Comparison of ENCODE assay signal across 14 mouse cellular contexts in genomic region chr7:118304338-118304737, GRCm38 (mm10).
DNase-seq lines count a peak whose midpoint lies in the region; ATAC-seq and TF ChIP-seq lines count a peak whose summit lies in the region.
"Had no signal": no experiment of that assay in that cellular context is flagged by ENCODE, and none has a peak within 500 bp of the region (broad histone marks: within the 10 kb centered on the region; RNA-seq: fewer than 3 reads in every experiment).

No protein-coding gene starts in this region.

- no peaks in the 10 kb centered on the region for H3K79me2 ChIP-seq in liver, adult 2 months (ENCODE audit: control insufficient read depth, insufficient read depth, low read length)

- WGBS in liver, adult 2 months: 44% methylated on average over 2 of the region's 2 CpGs
- WGBS in liver, embryonic 12.5 days (ENCODE audit: insufficient replicate concordance): 39% methylated on average over 2 of the region's 2 CpGs

- H3K4me1 ChIP-seq in liver, adult 2 months (ENCODE audit: control insufficient read depth, insufficient read depth, low read length): no peaks in the 10 kb centered on the region
- H3K4me1 ChIP-seq in liver, embryonic 12.5 days: no peaks in the 10 kb centered on the region
- H3K4me1 ChIP-seq: forebrain, embryonic 13.5 days; heart, embryonic 12.5 days; heart, embryonic 15.5 days; hindbrain, embryonic 15.5 days had no signal

- ATAC-seq in liver, embryonic 12.5 days: no peak
- ATAC-seq in megakaryocyte, adult 5-6 weeks (ENCODE audit: poor library complexity, severe bottlenecking): 0 out of 2 replicates have a peak, but pooled peaks have one; percentile 6
- ATAC-seq: intestine, postnatal 0 days; Patski had no signal

- H3K4me2 ChIP-seq in liver, embryonic 12.5 days: no peak overlapping the region
- H3K4me2 ChIP-seq: forebrain, embryonic 13.5 days; heart, embryonic 15.5 days had no signal

- DNase-seq in liver, adult 2 months (ENCODE audit: extremely low read depth, low read depth, low spot score): peak; percentile 61
- DNase-seq in 416B (ENCODE audit: low read depth): peak; percentile 9
- DNase-seq in NIH3T3 (ENCODE audit: low read depth): peak; percentile 68
- DNase-seq in heart, postnatal 4 days: no peak
- no peak for DNase-seq in cerebellum, postnatal 36 days

- no peaks in the 10 kb centered on the region for H3K9me3 ChIP-seq in liver, embryonic 12.5 days (replicated peaks)
- H3K9me3 ChIP-seq: forebrain, embryonic 10.5 days; forebrain, embryonic 13.5 days; heart, embryonic 12.5 days; heart, embryonic 15.5 days; hindbrain, embryonic 15.5 days had no signal

- no peaks in the 10 kb centered on the region for H3K36me3 ChIP-seq in liver, adult 2 months (ENCODE audit: control insufficient read depth, insufficient read depth, low read length)
- no peaks in the 10 kb centered on the region for H3K36me3 ChIP-seq in liver, embryonic 12.5 days
- H3K36me3 ChIP-seq: forebrain, embryonic 10.5 days; heart, embryonic 12.5 days; heart, embryonic 15.5 days; hindbrain, embryonic 15.5 days had no signal

- no peak for TF ChIP-seq CTCF in liver, adult 2 months (IDR thresholded peaks at IDR 0.05; ENCODE audit: low read depth, low read length)

- no peak overlapping the region for H3K9ac ChIP-seq in liver, adult 2 months (ENCODE audit: low read depth, low read length)
- no peak overlapping the region for H3K9ac ChIP-seq in liver, embryonic 12.5 days
- H3K9ac ChIP-seq: forebrain, embryonic 13.5 days; heart, embryonic 12.5 days; heart, embryonic 15.5 days; hindbrain, embryonic 15.5 days had no signal

- H3K27ac ChIP-seq in liver, adult 2 months (replicated peaks; ENCODE audit: insufficient read depth, low read depth, low read length): no peak overlapping the region
- H3K27ac ChIP-seq in liver, embryonic 12.5 days: no peak overlapping the region
- H3K27ac ChIP-seq: forebrain, embryonic 10.5 days; forebrain, embryonic 13.5 days; heart, embryonic 15.5 days; hindbrain, embryonic 15.5 days had no signal

- TF ChIP-seq POLR2A in liver, adult 2 months (IDR thresholded peaks at IDR 0.05; ENCODE audit: extremely low read depth, insufficient read depth, low read length): no peak

- H3K4me3 ChIP-seq in liver, adult 2 months (ENCODE audit: insufficient read depth, low read depth, low read length): no peak overlapping the region
- no peak overlapping the region for H3K4me3 ChIP-seq in liver, embryonic 12.5 days
- H3K4me3 ChIP-seq: forebrain, embryonic 10.5 days; forebrain, embryonic 13.5 days; heart, embryonic 12.5 days; heart, embryonic 15.5 days; hindbrain, embryonic 15.5 days had no signal

- H3K27me3 ChIP-seq in liver, adult 2 months (ENCODE audit: control insufficient read depth, insufficient read depth, low read length): no peaks in the 10 kb centered on the region
- H3K27me3 ChIP-seq in liver, embryonic 12.5 days (replicated peaks): no peaks in the 10 kb centered on the region
- H3K27me3 ChIP-seq: hindbrain, embryonic 15.5 days; Patski had no signal

Comparison
In these comparisons a context has a peak if more than half of its experiments do, and no peak if none do; other contexts are left out.
1. DNase-seq: peak in liver, adult 2 months (single experiment), 416B (single experiment) and NIH3T3 (single experiment); none in heart, postnatal 4 days (single experiment) and cerebellum, postnatal 36 days (0 of 2).